Mouse (Mus musculus): ENCODE results near the gene Kcnk2. TPM values are rescaled to one million over a fixed set of nuclear protein-coding genes. Genes with fewer than 3 reads are reported as not detected.

Kcnk2 gene
- polyA plus RNA-seq, 1 experiment, result 2.9 TPM

- H3K4me1 ChIP-seq (ENCODE audit: control insufficient read depth, insufficient read depth, low read length), result no peaks in the 10 kb centered on the region
- H3K27me3 ChIP-seq (replicated peaks; ENCODE audit: control insufficient read depth, insufficient read depth, low read length), result no peaks in the 10 kb centered on the region
- no peak for DNase-seq
- H3K4me3 ChIP-seq (ENCODE audit: insufficient read depth, low read depth, low read length), result no peak overlapping the region
- WGBS, result 73% methylated on average over 4 of the region's 4 CpGs
- H3K27ac ChIP-seq (ENCODE audit: insufficient read depth, low read depth, low read length), result no peak overlapping the region
- no peak for TF ChIP-seq POLR2A (IDR thresholded peaks at IDR 0.05; ENCODE audit: low read depth, low read length)
- no peak for TF ChIP-seq CTCF (conservative IDR thresholded peaks at IDR 0.05; ENCODE audit: insufficient read depth, insufficient read length, low read depth, low read length)
- no peaks in the 10 kb centered on the region for H3K36me3 ChIP-seq (ENCODE audit: control insufficient read depth, insufficient read depth, low read length)
Measured at GRCm38 (mm10) chr1:189367722-189368121, 34.4 kb downstream of the Kcnk2 start.

- no peak for TF ChIP-seq POLR2A (IDR thresholded peaks at IDR 0.05; ENCODE audit: low read depth, low read length)
- no peak for TF ChIP-seq CTCF (conservative IDR thresholded peaks at IDR 0.05; ENCODE audit: insufficient read depth, insufficient read length, low read depth, low read length)
- Histone ChIP-seq H3K4me3 (ENCODE audit: insufficient read depth, low read depth, low read length) (no peak overlapping the region), H3K4me1 (ENCODE audit: control insufficient read depth, insufficient read depth, low read length) (no peaks in the 10 kb centered on the region), H3K36me3 (ENCODE audit: control insufficient read depth, insufficient read depth, low read length) (no peaks in the 10 kb centered on the region), H3K27ac (ENCODE audit: insufficient read depth, low read depth, low read length) (no peak overlapping the region), H3K27me3 (replicated peaks; ENCODE audit: control insufficient read depth, insufficient read depth, low read length) (no peaks in the 10 kb centered on the region)
- 34% methylated on average over 5 of the region's 5 CpGs for WGBS
- peak; percentile 11 for DNase-seq
Measured at GRCm38 (mm10) chr1:189364188-189364587, 37.9 kb downstream of the Kcnk2 start.

GRCm38 (mm10) chr1:189362579-189362978 is 39.5 kb downstream of the Kcnk2 start:
- TF ChIP-seq POLR2A (IDR thresholded peaks at IDR 0.05; ENCODE audit: low read depth, low read length) (no peak), CTCF (conservative IDR thresholded peaks at IDR 0.05; ENCODE audit: insufficient read depth, insufficient read length, low read depth, low read length) (no peak)
- Histone ChIP-seq H3K4me3 (ENCODE audit: insufficient read depth, low read depth, low read length) (no peak overlapping the region), H3K36me3 (ENCODE audit: control insufficient read depth, insufficient read depth, low read length) (no peaks in the 10 kb centered on the region), H3K4me1 (ENCODE audit: control insufficient read depth, insufficient read depth, low read length) (no peaks in the 10 kb centered on the region), H3K27ac (ENCODE audit: insufficient read depth, low read depth, low read length) (no peak overlapping the region), H3K27me3 (replicated peaks; ENCODE audit: control insufficient read depth, insufficient read depth, low read length) (no peaks in the 10 kb centered on the region)
- 74% methylated on average over 6 of the region's 6 CpGs for WGBS
- DNase-seq, result no peak

- no peaks in the 10 kb centered on the region for H3K36me3 ChIP-seq (ENCODE audit: control insufficient read depth, insufficient read depth, low read length)
- no peaks in the 10 kb centered on the region for H3K4me1 ChIP-seq (ENCODE audit: control insufficient read depth, insufficient read depth, low read length)
- H3K27me3 ChIP-seq (replicated peaks; ENCODE audit: control insufficient read depth, insufficient read depth, low read length), result no peaks in the 10 kb centered on the region
- TF ChIP-seq CTCF (conservative IDR thresholded peaks at IDR 0.05; ENCODE audit: insufficient read depth, insufficient read length, low read depth, low read length) (no peak), POLR2A (IDR thresholded peaks at IDR 0.05; ENCODE audit: low read depth, low read length) (no peak)
- H3K4me3 ChIP-seq (ENCODE audit: insufficient read depth, low read depth, low read length), result no peak overlapping the region
- 79% methylated on average over 4 of the region's 4 CpGs for WGBS
- no peak overlapping the region for H3K27ac ChIP-seq (ENCODE audit: insufficient read depth, low read depth, low read length)
- DNase-seq, result no peak
Measured at GRCm38 (mm10) chr1:189359699-189360098, 42.4 kb downstream of the Kcnk2 start.

GRCm38 (mm10) chr1:189353887-189354286 is 48.2 kb downstream of the Kcnk2 start:
- H3K4me3 ChIP-seq (ENCODE audit: insufficient read depth, low read depth, low read length), result no peak overlapping the region
- H3K36me3 ChIP-seq (ENCODE audit: control insufficient read depth, insufficient read depth, low read length), result no peaks in the 10 kb centered on the region
- no peak for TF ChIP-seq CTCF (conservative IDR thresholded peaks at IDR 0.05; ENCODE audit: insufficient read depth, insufficient read length, low read depth, low read length)
- TF ChIP-seq POLR2A (IDR thresholded peaks at IDR 0.05; ENCODE audit: low read depth, low read length), result no peak
- DNase-seq, result no peak
- no peak overlapping the region for H3K27ac ChIP-seq (ENCODE audit: insufficient read depth, low read depth, low read length)
- H3K27me3 ChIP-seq (replicated peaks; ENCODE audit: control insufficient read depth, insufficient read depth, low read length), result no peaks in the 10 kb centered on the region
- no peaks in the 10 kb centered on the region for H3K4me1 ChIP-seq (ENCODE audit: control insufficient read depth, insufficient read depth, low read length)
- WGBS, result 61% methylated on average over 1 of the region's 1 CpGs

GRCm38 (mm10) chr1:189351804-189352203 is 50.3 kb downstream of the Kcnk2 start:
- H3K4me3 ChIP-seq (ENCODE audit: insufficient read depth, low read depth, low read length), result no peak overlapping the region
- TF ChIP-seq CTCF (conservative IDR thresholded peaks at IDR 0.05; ENCODE audit: insufficient read depth, insufficient read length, low read depth, low read length), result no peak
- no peak for TF ChIP-seq POLR2A (IDR thresholded peaks at IDR 0.05; ENCODE audit: low read depth, low read length)
- no peaks in the 10 kb centered on the region for H3K27me3 ChIP-seq (replicated peaks; ENCODE audit: control insufficient read depth, insufficient read depth, low read length)
- no peaks in the 10 kb centered on the region for H3K4me1 ChIP-seq (ENCODE audit: control insufficient read depth, insufficient read depth, low read length)
- 92% methylated on average over 6 of the region's 6 CpGs for WGBS
- no peak overlapping the region for H3K27ac ChIP-seq (ENCODE audit: insufficient read depth, low read depth, low read length)
- no peaks in the 10 kb centered on the region for H3K36me3 ChIP-seq (ENCODE audit: control insufficient read depth, insufficient read depth, low read length)
- DNase-seq, result no peak

- Histone ChIP-seq H3K4me1 (ENCODE audit: control insufficient read depth, insufficient read depth, low read length) (no peaks in the 10 kb centered on the region), H3K4me3 (ENCODE audit: insufficient read depth, low read depth, low read length) (no peak overlapping the region), H3K27me3 (replicated peaks; ENCODE audit: control insufficient read depth, insufficient read depth, low read length) (no peaks in the 10 kb centered on the region), H3K27ac (ENCODE audit: insufficient read depth, low read depth, low read length) (no peak overlapping the region), H3K36me3 (ENCODE audit: control insufficient read depth, insufficient read depth, low read length) (no peaks in the 10 kb centered on the region)
- TF ChIP-seq POLR2A (IDR thresholded peaks at IDR 0.05; ENCODE audit: low read depth, low read length) (no peak), CTCF (conservative IDR thresholded peaks at IDR 0.05; ENCODE audit: insufficient read depth, insufficient read length, low read depth, low read length) (no peak)
- no peak for DNase-seq
- WGBS, result 90% methylated on average over 5 of the region's 5 CpGs
Measured at GRCm38 (mm10) chr1:189349205-189349604, 52.9 kb downstream of the Kcnk2 start.

GRCm38 (mm10) chr1:189345166-189345565 is 56.9 kb downstream of the Kcnk2 start:
- TF ChIP-seq CTCF (conservative IDR thresholded peaks at IDR 0.05; ENCODE audit: insufficient read depth, insufficient read length, low read depth, low read length) (no peak), POLR2A (IDR thresholded peaks at IDR 0.05; ENCODE audit: low read depth, low read length) (no peak)
- WGBS, result 66% methylated on average over 5 of the region's 5 CpGs
- Histone ChIP-seq H3K27me3 (replicated peaks; ENCODE audit: control insufficient read depth, insufficient read depth, low read length) (no peaks in the 10 kb centered on the region), H3K36me3 (ENCODE audit: control insufficient read depth, insufficient read depth, low read length) (no peaks in the 10 kb centered on the region), H3K27ac (ENCODE audit: insufficient read depth, low read depth, low read length) (no peak overlapping the region), H3K4me3 (ENCODE audit: insufficient read depth, low read depth, low read length) (no peak overlapping the region), H3K4me1 (ENCODE audit: control insufficient read depth, insufficient read depth, low read length) (no peaks in the 10 kb centered on the region)
- DNase-seq, result no peak
